ENCODE assay signal across 11 mouse cellular contexts in genomic region chr13:80949133-80949697, GRCm38 (mm10).
A peak's percentile ranks its signal among the peaks of the same experiment; 100 is the strongest.
DNase-seq lines count a peak whose midpoint lies in the region; ATAC-seq lines count a peak whose summit lies in the region.
"Had no signal": no experiment of that assay in that cellular context is flagged by ENCODE, and none has a peak within 500 bp of the region (broad histone marks: within the 10 kb centered on the region; RNA-seq: fewer than 3 reads in every experiment).

No protein-coding gene starts in this region.

- no peaks in the 10 kb centered on the region for H3K36me3 ChIP-seq in heart, embryonic 12.5 days
- H3K36me3 ChIP-seq in lung, embryonic 16.5 days (ENCODE audit: control insufficient read depth, insufficient read depth, low read length) = no peaks in the 10 kb centered on the region
- H3K36me3 ChIP-seq in neural tube, embryonic 15.5 days = no peaks in the 10 kb centered on the region
- H3K36me3 ChIP-seq in hindbrain, embryonic 14.5 days (replicated peaks; ENCODE audit: control insufficient read depth, insufficient read depth) = no peaks in the 10 kb centered on the region
- H3K36me3 ChIP-seq: forebrain, embryonic 15.5 days had no signal

- peak; percentile 58 to 70 for DNase-seq in heart, adult 18-20 months
- peak; percentile 86 for DNase-seq in 416B (ENCODE audit: low read depth)
- DNase-seq in fat pad, adult 2 months (ENCODE audit: extremely low read depth, low read depth, low spot score) = peak; percentile 90
- DNase-seq in hindbrain, embryonic 14.5 days (ENCODE audit: low spot score) = no peak
- no peak for DNase-seq in c-Kit-positive CD71-positive TER-119-positive erythroid progenitor cells, embryonic 14.5 days (ENCODE audit: low spot score)
- DNase-seq: right cerebral cortex, postnatal 14 days had no signal

- WGBS in heart, embryonic 12.5 days = 62% methylated on average over 6 of the region's 6 CpGs
- 34% methylated on average over 6 of the region's 6 CpGs for WGBS in lung, embryonic 16.5 days
- 70% methylated on average over 6 of the region's 6 CpGs for WGBS in neural tube, embryonic 15.5 days
- WGBS in hindbrain, embryonic 14.5 days = 67% methylated on average over 6 of the region's 6 CpGs

- H3K27ac ChIP-seq in heart, embryonic 12.5 days (ENCODE audit: poor library complexity, severe bottlenecking) = no peak overlapping the region
- peak overlapping the region; percentile 36 for H3K27ac ChIP-seq in lung, embryonic 16.5 days (ENCODE audit: low read length)
- H3K27ac ChIP-seq in neural tube, embryonic 15.5 days (replicated peaks) = no peak overlapping the region
- H3K27ac ChIP-seq in hindbrain, embryonic 14.5 days = no peak overlapping the region
- H3K27ac ChIP-seq: forebrain, embryonic 15.5 days had no signal

- no peak for ATAC-seq in heart, embryonic 12.5 days (ENCODE audit: insufficient number of reproducible peaks, low FRiP score)
- peak; percentile 73 for ATAC-seq in lung, embryonic 16.5 days (ENCODE audit: low read depth)
- no peak for ATAC-seq in neural tube, embryonic 15.5 days (ENCODE audit: low FRiP score)
- no peak for ATAC-seq in hindbrain, embryonic 14.5 days (ENCODE audit: low FRiP score)
- ATAC-seq: forebrain, embryonic 15.5 days had no signal

- no peaks in the 10 kb centered on the region for H3K9me3 ChIP-seq in heart, embryonic 12.5 days (replicated peaks)
- no peaks in the 10 kb centered on the region for H3K9me3 ChIP-seq in lung, embryonic 16.5 days (ENCODE audit: control insufficient read depth, low read length)
- H3K9me3 ChIP-seq in neural tube, embryonic 15.5 days (replicated peaks) = no peaks in the 10 kb centered on the region
- no peaks in the 10 kb centered on the region for H3K9me3 ChIP-seq in hindbrain, embryonic 14.5 days (ENCODE audit: control insufficient read depth, low read length)
- H3K9me3 ChIP-seq: forebrain, embryonic 15.5 days had no signal

- H3K9ac ChIP-seq in heart, embryonic 12.5 days = no peak overlapping the region
- H3K9ac ChIP-seq in lung, embryonic 16.5 days (ENCODE audit: low read length) = no peak overlapping the region
- no peak overlapping the region for H3K9ac ChIP-seq in neural tube, embryonic 15.5 days (replicated peaks)
- no peak overlapping the region for H3K9ac ChIP-seq in hindbrain, embryonic 14.5 days
- H3K9ac ChIP-seq: forebrain, embryonic 15.5 days had no signal

- no peaks in the 10 kb centered on the region for H3K27me3 ChIP-seq in heart, embryonic 12.5 days (replicated peaks)
- no peaks in the 10 kb centered on the region for H3K27me3 ChIP-seq in lung, embryonic 16.5 days (ENCODE audit: control insufficient read depth, insufficient read depth, low read depth, low read length)
- H3K27me3 ChIP-seq in neural tube, embryonic 15.5 days (replicated peaks) = no peaks in the 10 kb centered on the region
- no peaks in the 10 kb centered on the region for H3K27me3 ChIP-seq in hindbrain, embryonic 14.5 days (ENCODE audit: control insufficient read depth, insufficient read depth, low read length)
- H3K27me3 ChIP-seq: forebrain, embryonic 15.5 days had no signal

- H3K4me2 ChIP-seq in heart, embryonic 12.5 days = no peak overlapping the region
- no peak overlapping the region for H3K4me2 ChIP-seq in lung, embryonic 16.5 days (ENCODE audit: low read depth, low read length)
- no peak overlapping the region for H3K4me2 ChIP-seq in neural tube, embryonic 15.5 days
- H3K4me2 ChIP-seq in hindbrain, embryonic 14.5 days (replicated peaks) = no peak overlapping the region
- H3K4me2 ChIP-seq: forebrain, embryonic 15.5 days; midbrain, embryonic 11.5 days had no signal

- H3K4me3 ChIP-seq in heart, embryonic 12.5 days = no peak overlapping the region
- no peak overlapping the region for H3K4me3 ChIP-seq in lung, embryonic 16.5 days (ENCODE audit: low read length)
- H3K4me3 ChIP-seq in neural tube, embryonic 15.5 days (replicated peaks) = no peak overlapping the region
- H3K4me3 ChIP-seq in hindbrain, embryonic 14.5 days (replicated peaks; ENCODE audit: low read length) = no peak overlapping the region
- H3K4me3 ChIP-seq: forebrain, embryonic 15.5 days had no signal

- H3K4me1 ChIP-seq in heart, embryonic 12.5 days (replicated peaks) = no peaks in the 10 kb centered on the region
- H3K4me1 ChIP-seq in lung, embryonic 16.5 days (replicated peaks; ENCODE audit: control insufficient read depth, insufficient read depth, low read length) = peaks cover 11% of the 10 kb centered on the region; the same call in 1 of the 2 replicates
- H3K4me1 ChIP-seq in neural tube, embryonic 15.5 days = no peaks in the 10 kb centered on the region
- H3K4me1 ChIP-seq in hindbrain, embryonic 14.5 days (replicated peaks; ENCODE audit: control insufficient read depth, insufficient read depth, low read length) = no peaks in the 10 kb centered on the region
- H3K4me1 ChIP-seq: forebrain, embryonic 15.5 days had no signal

Comparison
In these comparisons a context has a peak if more than half of its experiments do, and no peak if none do; other contexts are left out.
1. DNase-seq: peak in heart, adult 18-20 months (2 of 2), 416B (single experiment) and fat pad, adult 2 months (single experiment); none in hindbrain, embryonic 14.5 days (single experiment) and c-Kit-positive CD71-positive TER-119-positive erythroid progenitor cells, embryonic 14.5 days (single experiment).